Mouse (Mus musculus): Measurements from ENCODE around the gene Socs7.

- TF ChIP-seq CTCF (IDR thresholded peaks at IDR 0.05; ENCODE audit: borderline replicate concordance, extremely low read depth, insufficient read depth, insufficient read length): no peak
- TF ChIP-seq POLR2A (IDR thresholded peaks at IDR 0.05; ENCODE audit: borderline replicate concordance, extremely low read depth, insufficient read depth, insufficient read length, poor library complexity, severe bottlenecking): no peak
Observed at GRCm38 (mm10) chr11:97439935-97440334, 77.6 kb downstream of the Socs7 start.
